Mouse (Mus musculus) liver, adult 2 months (tissue): ENCODE measurements around the gene Pdxdc1.

ENCODE experiments used
- CTCF ChIP-seq: fragments of 200-500 bp; IDR thresholded peaks from 2 replicates; pipeline ENCODE4 v1.5.1; 2011; ENCODE audit warnings: low read depth, low read length, control low read depth
- POLR2A ChIP-seq: fragments of 200-500 bp; IDR thresholded peaks from 2 replicates; pipeline ENCODE4 v1.6.1; 2011; ENCODE audit warnings: low read length, control low read depth; ENCODE audit not compliant: insufficient read depth; ENCODE audit errors: extremely low read depth

GRCm38 (mm10) chr16:13831606-13832005 is 71.3 kb downstream of the Pdxdc1 start:
- TF ChIP-seq CTCF (no peak), POLR2A (no peak)
